Mouse (Mus musculus): ENCODE data around the gene Lpar1.

Lpar1 gene

GRCm38 (mm10) chr4:58506539-58507527 lies 46.9 kb downstream of the Lpar1 start:
- DNase-seq (ENCODE audit: low spot score): no peak

GRCm38 (mm10) chr4:58504250-58504649 lies 49.4 kb downstream of the Lpar1 start:
- DNase-seq (ENCODE audit: low spot score): no peak

- no peak for DNase-seq (ENCODE audit: low spot score)
Measured at GRCm38 (mm10) chr4:58501012-58501777, 52.5 kb downstream of the Lpar1 start.

GRCm38 (mm10) chr4:58499831-58500230 lies 53.9 kb downstream of the Lpar1 start:
- DNase-seq (ENCODE audit: low spot score): no peak

- DNase-seq (ENCODE audit: low spot score): peak; percentile 29
Measured at GRCm38 (mm10) chr4:58499241-58499640, 54.5 kb downstream of the Lpar1 start.

- no peak for DNase-seq (ENCODE audit: low spot score)
Measured at GRCm38 (mm10) chr4:58498734-58499133, 55.0 kb downstream of the Lpar1 start.

- no peak for DNase-seq (ENCODE audit: low spot score)
Measured at GRCm38 (mm10) chr4:58497284-58497683, 56.4 kb downstream of the Lpar1 start.

GRCm38 (mm10) chr4:58496743-58497142 lies 57.0 kb downstream of the Lpar1 start:
- no peak for DNase-seq (ENCODE audit: low spot score)

- no peak for DNase-seq (ENCODE audit: low spot score)
Measured at GRCm38 (mm10) chr4:58491742-58492141, 62.0 kb downstream of the Lpar1 start.

GRCm38 (mm10) chr4:58490374-58490773 lies 63.3 kb downstream of the Lpar1 start:
- no peak for DNase-seq (ENCODE audit: low spot score)

GRCm38 (mm10) chr4:58478564-58478963 lies 75.1 kb downstream of the Lpar1 start:
- no peak for DNase-seq (ENCODE audit: low spot score)

GRCm38 (mm10) chr4:58477691-58478090 lies 76.0 kb downstream of the Lpar1 start:
- DNase-seq (ENCODE audit: low spot score): peak; percentile 45

- no peak for DNase-seq (ENCODE audit: low spot score)
Measured at GRCm38 (mm10) chr4:58471203-58471910, 82.3 kb downstream of the Lpar1 start.

GRCm38 (mm10) chr4:58469651-58470592 lies 83.8 kb downstream of the Lpar1 start:
- no peak for DNase-seq (ENCODE audit: low spot score)

- no peak for DNase-seq (ENCODE audit: low spot score)
Measured at GRCm38 (mm10) chr4:58469035-58469434, 84.7 kb downstream of the Lpar1 start.

- DNase-seq (ENCODE audit: low spot score): no peak
Measured at GRCm38 (mm10) chr4:58465586-58465985, 88.1 kb downstream of the Lpar1 start.

- DNase-seq (ENCODE audit: low spot score): no peak
Measured at GRCm38 (mm10) chr4:58464390-58465164, 89.1 kb downstream of the Lpar1 start.

GRCm38 (mm10) chr4:58462990-58463389 lies 90.7 kb downstream of the Lpar1 start:
- DNase-seq (ENCODE audit: low spot score): no peak

GRCm38 (mm10) chr4:58462586-58462985 lies 91.1 kb downstream of the Lpar1 start:
- DNase-seq (ENCODE audit: low spot score): no peak

GRCm38 (mm10) chr4:58453334-58453733 lies 100.4 kb downstream of the Lpar1 start:
- no peak for DNase-seq (ENCODE audit: low spot score)

All from layer of hippocampus, adult 11-12 months (tissue).